Mouse (Mus musculus) thymus, adult 18-20 months (tissue): ENCODE data around the gene Homer3.

Source experiments
- DNase-seq, 2 experiments: peaks; one replicate each; pipeline ENCODE4 v3.0.0; 2022; ENCODE audit warnings: mixed read lengths in 2 of 2

Homer3 gene

GRCm38 (mm10) chr8:70340659-70341058, 58.0 kb downstream of the Homer3 start:
- DNase-seq = no peak

DNA sequence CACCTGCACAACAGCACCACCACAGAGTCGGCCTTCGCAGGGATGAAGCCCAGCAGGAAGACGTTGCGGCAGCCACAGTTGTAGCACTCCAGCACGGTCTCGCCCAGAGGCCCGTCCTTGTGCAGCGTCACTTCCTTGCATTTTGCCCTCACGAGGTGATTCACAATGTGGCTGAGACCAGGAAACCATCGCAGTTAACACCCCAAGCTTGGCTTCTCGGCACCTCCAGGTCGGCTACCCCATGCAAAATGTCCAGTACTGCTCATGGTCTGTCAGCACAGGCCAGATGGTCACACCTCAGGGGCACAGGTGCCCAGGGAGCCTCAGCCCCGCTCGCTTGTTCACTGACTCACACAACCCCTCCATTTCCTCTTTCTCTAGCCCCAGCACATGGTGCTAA, 59.4 kb downstream of the Homer3 start:
- DNase-seq = no peak

- no peak for DNase-seq
These were observed 60.4 kb downstream of the Homer3 start for GRCm38 (mm10) chr8:70343076-70343475.

DNA sequence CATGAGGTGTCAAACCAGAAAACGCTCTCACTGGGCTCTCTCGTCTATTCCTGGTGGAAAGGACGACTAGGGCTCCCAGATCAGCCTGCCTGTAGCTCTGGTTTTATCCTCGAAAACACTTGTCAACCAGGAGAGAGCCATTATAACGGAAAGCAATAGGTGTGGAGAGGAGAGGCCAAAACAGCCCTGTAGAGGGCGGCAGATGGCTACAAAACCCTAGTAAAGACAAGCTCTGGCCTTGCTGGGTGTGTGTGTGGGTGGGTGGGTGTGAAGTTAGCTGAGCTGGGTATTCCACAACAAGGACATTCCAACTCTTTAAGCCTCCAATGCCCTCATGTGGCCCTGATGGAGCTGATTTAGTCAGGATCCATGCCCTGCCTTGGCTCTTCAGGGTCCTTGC, 61.1 kb downstream of the Homer3 start:
- no peak for DNase-seq
